Mouse (Mus musculus) embryonic facial prominence, embryonic 15.5 days (tissue): ENCODE results near the gene Chit1. TPM values are rescaled to one million over a fixed set of nuclear protein-coding genes. Genes with fewer than 3 reads are reported as not detected.

Source experiments
- ATAC-seq: fragments of 200-750 bp; cut with Nextera tagmentation; 2 replicates; pipeline ENCODE4 v1.8.0; 2017; ENCODE audit warnings: low read depth, moderate TSS enrichment; ENCODE audit not compliant: insufficient number of reproducible peaks, low FRiP score, low TSS enrichment
- H3K27ac ChIP-seq: fragments of 300-500 bp; sonication (generic); replicated peaks from 2 replicates; pipeline ENCODE4 v1.5.1; 2015; ENCODE audit warnings: mild to moderate bottlenecking, inconsistent platforms
- H3K27me3 ChIP-seq: fragments of 300-500 bp; sonication (generic); 2 replicates; pipeline ENCODE4 v1.6.1; 2015; ENCODE audit warnings: inconsistent platforms
- H3K36me3 ChIP-seq: fragments of 300-500 bp; sonication (generic); 2 replicates; pipeline ENCODE4 v1.6.1; 2015; ENCODE audit warnings: mild to moderate bottlenecking, inconsistent platforms
- H3K4me1 ChIP-seq: fragments of 300-500 bp; sonication (generic); 2 replicates; pipeline ENCODE4 v1.6.1; 2015; ENCODE audit warnings: inconsistent platforms
- H3K4me2 ChIP-seq: fragments of 300-500 bp; sonication (generic); replicated peaks from 2 replicates; pipeline ENCODE4 v1.6.1; 2015; ENCODE audit warnings: mild to moderate bottlenecking, inconsistent platforms
- H3K4me3 ChIP-seq: fragments of 300-500 bp; sonication (generic); replicated peaks from 2 replicates; pipeline ENCODE4 v1.5.1; 2015; ENCODE audit warnings: mild to moderate bottlenecking, inconsistent platforms
- H3K9ac ChIP-seq: fragments of 300-500 bp; sonication (generic); 2 replicates; pipeline ENCODE4 v1.6.1; 2015; ENCODE audit warnings: inconsistent platforms
- H3K9me3 ChIP-seq: fragments of 300-500 bp; sonication (generic); replicated peaks from 2 replicates; pipeline ENCODE4 v1.6.1; 2016; ENCODE audit warnings: inconsistent platforms
- WGBS: fragments of 180-500 bp; shearing (Covaris S2); methylation state at CpG from one replicate; pipeline ENCODE4 v1.1.7; 2015; 5-methylcytosine and 5-hydroxymethylcytosine counted together
- polyA plus RNA-seq: library from polyadenylated mRNA; unstranded; fragments of >200 nt; fragmentation: Nextera tagmentation; extraction: Ambion mirVana; gene quantifications from 2 replicates; pipeline ENCODE4 v1.2.1, GENCODE M21; 2015

Gene Chit1
- polyA plus RNA-seq, 1 experiment from 2014 or later: 0.61 TPM

GRCm38 (mm10) chr1:134079477-134080163 lies 31.4 kb upstream of the Chit1 start:
- Histone ChIP-seq H3K4me1 (peaks cover 51% of the 10 kb centered on the region), H3K9me3 (no peaks in the 10 kb centered on the region), H3K27me3 (no peaks in the 10 kb centered on the region), H3K9ac (peak overlapping the region; percentile 45), H3K4me3 (peak overlapping the region; percentile 79), H3K27ac (peak overlapping the region; percentile 83), H3K4me2 (peak overlapping the region; percentile 87), H3K36me3 (0 out of 2 replicates have a peak, but pooled peaks cover 5% of the 10 kb centered on the region)
- WGBS: 5% methylated on average over 9 of the region's 9 CpGs
- no peak; the same call in 1 of the 2 replicates for ATAC-seq

- Histone ChIP-seq H3K9me3 (no peaks in the 10 kb centered on the region), H3K27ac (peak overlapping the region; percentile 83; the same call in 1 of the 2 replicates), H3K36me3 (no peaks in the 10 kb centered on the region), H3K9ac (no peak overlapping the region), H3K4me1 (peaks cover 50% of the 10 kb centered on the region), H3K4me2 (no peak overlapping the region), H3K4me3 (no peak overlapping the region), H3K27me3 (no peaks in the 10 kb centered on the region)
- ATAC-seq: no peak
- WGBS: 81% methylated on average over 4 of the region's 4 CpGs
Measured at GRCm38 (mm10) chr1:134080406-134080805, 30.6 kb upstream of the Chit1 start.

- Histone ChIP-seq H3K4me3 (no peak overlapping the region), H3K4me1 (peaks cover 45% of the 10 kb centered on the region), H3K4me2 (no peak overlapping the region), H3K9me3 (no peaks in the 10 kb centered on the region), H3K9ac (no peak overlapping the region), H3K27ac (no peak overlapping the region), H3K27me3 (no peaks in the 10 kb centered on the region), H3K36me3 (no peaks in the 10 kb centered on the region)
- WGBS: 69% methylated on average over 5 of the region's 5 CpGs
- ATAC-seq: no peak
Measured at GRCm38 (mm10) chr1:134080881-134081450, 30.1 kb upstream of the Chit1 start.

GRCm38 (mm10) chr1:134082987-134083516 lies 28.0 kb upstream of the Chit1 start:
- no peak overlapping the region for H3K27ac ChIP-seq
- no peak overlapping the region for H3K9ac ChIP-seq
- H3K4me3 ChIP-seq: no peak overlapping the region
- no peaks in the 10 kb centered on the region for H3K27me3 ChIP-seq
- H3K9me3 ChIP-seq: no peaks in the 10 kb centered on the region
- no peaks in the 10 kb centered on the region for H3K36me3 ChIP-seq
- peaks cover 37% of the 10 kb centered on the region for H3K4me1 ChIP-seq
- 0 out of 2 replicates have a peak, but pooled peaks have one; percentile 26 for ATAC-seq
- WGBS: 41% methylated on average over 11 of the region's 11 CpGs
- H3K4me2 ChIP-seq: no peak overlapping the region

GRCm38 (mm10) chr1:134083676-134084075 lies 27.4 kb upstream of the Chit1 start:
- 83% methylated on average over 8 of the region's 8 CpGs for WGBS
- Histone ChIP-seq H3K36me3 (no peaks in the 10 kb centered on the region), H3K27ac (no peak overlapping the region), H3K9ac (no peak overlapping the region), H3K9me3 (no peaks in the 10 kb centered on the region), H3K27me3 (no peaks in the 10 kb centered on the region), H3K4me3 (no peak overlapping the region), H3K4me2 (no peak overlapping the region), H3K4me1 (peaks cover 32% of the 10 kb centered on the region)
- no peak for ATAC-seq

GRCm38 (mm10) chr1:134084128-134084527 lies 26.9 kb upstream of the Chit1 start:
- H3K27me3 ChIP-seq: no peaks in the 10 kb centered on the region
- no peaks in the 10 kb centered on the region for H3K36me3 ChIP-seq
- no peaks in the 10 kb centered on the region for H3K9me3 ChIP-seq
- no peak overlapping the region for H3K27ac ChIP-seq
- peaks cover 32% of the 10 kb centered on the region for H3K4me1 ChIP-seq
- H3K4me2 ChIP-seq: no peak overlapping the region
- no peak overlapping the region for H3K9ac ChIP-seq
- 77% methylated on average over 3 of the region's 3 CpGs for WGBS
- H3K4me3 ChIP-seq: no peak overlapping the region
- no peak for ATAC-seq

GRCm38 (mm10) chr1:134086017-134086416 lies 25.0 kb upstream of the Chit1 start:
- Histone ChIP-seq H3K4me3 (no peak overlapping the region), H3K36me3 (no peaks in the 10 kb centered on the region), H3K27me3 (no peaks in the 10 kb centered on the region), H3K27ac (no peak overlapping the region), H3K4me1 (peaks cover 20% of the 10 kb centered on the region), H3K4me2 (no peak overlapping the region), H3K9me3 (no peaks in the 10 kb centered on the region), H3K9ac (no peak overlapping the region)
- ATAC-seq: no peak
- 47% methylated on average over 3 of the region's 3 CpGs for WGBS

GRCm38 (mm10) chr1:134086811-134087398 lies 24.1 kb upstream of the Chit1 start:
- Histone ChIP-seq H3K36me3 (no peaks in the 10 kb centered on the region), H3K4me2 (no peak overlapping the region), H3K4me3 (no peak overlapping the region), H3K4me1 (peaks cover 20% of the 10 kb centered on the region), H3K9ac (no peak overlapping the region), H3K9me3 (no peaks in the 10 kb centered on the region), H3K27me3 (no peaks in the 10 kb centered on the region), H3K27ac (no peak overlapping the region)
- 52% methylated on average over 16 of the region's 16 CpGs for WGBS
- no peak for ATAC-seq

- no peak for ATAC-seq
- 89% methylated on average over 7 of the region's 7 CpGs for WGBS
Measured at GRCm38 (mm10) chr1:134089074-134089473, 22.0 kb upstream of the Chit1 start.

GRCm38 (mm10) chr1:134091851-134092250 lies 19.2 kb upstream of the Chit1 start:
- Histone ChIP-seq H3K4me1 (peaks cover 48% of the 10 kb centered on the region), H3K9me3 (no peaks in the 10 kb centered on the region), H3K27ac (peak overlapping the region; percentile 89; the same call in 1 of the 2 replicates), H3K27me3 (no peaks in the 10 kb centered on the region), H3K4me3 (no peak overlapping the region), H3K4me2 (no peak overlapping the region), H3K36me3 (no peaks in the 10 kb centered on the region), H3K9ac (no peak overlapping the region)
- no peak for ATAC-seq
- 83% methylated on average over 3 of the region's 3 CpGs for WGBS

More at GRCm38 (mm10) chr1:134089074-134089473, 22.0 kb upstream of the Chit1 start:
- no peak overlapping the region for H3K9ac ChIP-seq
- no peak overlapping the region for H3K4me3 ChIP-seq
- no peak overlapping the region for H3K4me2 ChIP-seq
- no peaks in the 10 kb centered on the region for H3K9me3 ChIP-seq
- no peak overlapping the region for H3K27ac ChIP-seq
- no peaks in the 10 kb centered on the region for H3K27me3 ChIP-seq
- no peaks in the 10 kb centered on the region for H3K36me3 ChIP-seq
- peaks cover 29% of the 10 kb centered on the region for H3K4me1 ChIP-seq

- 31% methylated on average over 6 of the region's 6 CpGs for WGBS
- Histone ChIP-seq H3K27ac (peak overlapping the region; percentile 89), H3K4me1 (peaks cover 50% of the 10 kb centered on the region), H3K36me3 (no peaks in the 10 kb centered on the region), H3K9me3 (no peaks in the 10 kb centered on the region), H3K9ac (0 out of 2 replicates have a peak overlapping the region, but pooled peaks have one; percentile 47), H3K27me3 (no peaks in the 10 kb centered on the region), H3K4me2 (peak overlapping the region; percentile 82), H3K4me3 (peak overlapping the region; percentile 50)
- ATAC-seq: no peak
Measured at GRCm38 (mm10) chr1:134092368-134092767, 18.7 kb upstream of the Chit1 start.
